Mouse (Mus musculus): ENCODE data around the gene Dnajb12. TPM values are rescaled to one million over a fixed set of nuclear protein-coding genes. Genes with fewer than 3 reads are reported as not detected.
A peak's percentile ranks its signal among the peaks of the same experiment; 100 is the strongest.
"Not testable (repeated sequence)": the region's sequence is repeated elsewhere in the genome, so short reads cannot be mapped to it uniquely, and the experiment has no call there.

Dnajb12 gene
- total and polyA plus RNA-seq, 3 experiments, result 13.3 to 217 (median 41.7) TPM

DNA sequence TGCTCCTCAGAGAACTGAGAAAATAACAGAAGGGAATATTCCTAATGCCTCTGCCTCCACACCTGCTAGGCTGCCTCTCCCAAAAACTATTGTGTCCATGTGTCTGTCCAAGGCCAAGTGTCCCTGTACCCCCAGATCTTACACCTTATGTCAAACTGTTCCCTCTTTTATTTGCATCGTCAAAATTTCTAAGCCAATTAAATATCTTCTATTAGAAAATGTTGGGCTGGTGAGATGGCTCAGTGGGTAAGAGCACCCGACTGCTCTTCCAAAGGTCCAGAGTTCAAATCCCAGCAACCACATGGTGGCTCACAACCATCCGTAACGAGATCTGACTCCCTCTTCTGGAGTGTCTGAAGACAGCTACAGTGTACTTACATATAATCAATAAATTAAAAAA lies 2.7 kb upstream of the Dnajb12 start:
- H3K36me3 ChIP-seq (ENCODE audit: control insufficient read depth in 1 of 2, insufficient read depth in 2 of 2, low read length in 2 of 2), result peaks cover 0 to 30% of the 10 kb centered on the region in 2 experiments; a peak in 2 of 4 replicates

DNA sequence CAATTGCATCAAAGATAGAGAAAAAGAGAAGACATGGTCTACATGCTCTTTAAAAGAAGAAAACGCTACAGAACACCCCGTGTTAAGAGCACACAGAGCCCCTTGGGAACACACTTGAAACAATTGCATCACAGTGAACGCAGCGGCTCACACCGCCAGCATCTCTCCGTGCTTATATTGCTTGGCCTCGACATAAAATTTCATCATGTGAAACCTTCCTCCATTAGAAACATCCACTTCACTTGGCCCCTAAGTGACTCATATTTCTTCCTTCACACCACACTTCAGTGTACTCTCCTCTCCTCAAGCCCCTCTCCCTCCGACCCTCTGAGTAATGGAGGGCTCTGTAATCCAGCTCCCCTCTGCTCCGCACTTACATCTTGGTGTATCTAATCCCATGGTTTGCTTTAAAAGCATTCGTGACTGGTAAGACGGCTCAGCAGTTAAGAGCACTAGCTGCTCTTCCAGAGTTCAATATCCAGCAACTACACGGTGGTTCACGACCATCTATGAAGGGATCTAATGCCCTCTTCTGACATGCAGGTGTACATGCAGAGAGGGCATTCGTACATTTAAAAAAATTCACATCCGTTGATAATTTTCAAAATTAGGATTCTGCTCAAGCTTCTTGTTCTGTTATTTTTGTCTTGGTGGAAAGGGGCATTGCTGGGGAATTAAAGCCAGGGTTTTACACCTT lies 1.8 kb upstream of the Dnajb12 start:
- H3K4me1 ChIP-seq (ENCODE audit: control insufficient read depth in 1 of 2, insufficient read depth in 2 of 2, low read length in 2 of 2), result peaks cover 4 to 38% of the 10 kb centered on the region in 2 experiments
- no peaks in the 10 kb centered on the region for H3K9me3 ChIP-seq (replicated peaks; ENCODE audit: insufficient read depth, low read length)
- H3K79me2 ChIP-seq (ENCODE audit: control insufficient read depth, insufficient read depth, low read length, poor library complexity), result peaks cover 30% of the 10 kb centered on the region
- peak overlapping the region; percentile 50 to 62 for H3K4me3 ChIP-seq (ENCODE audit: control insufficient read depth in 1 of 2, insufficient read depth in 1 of 2, low read depth in 2 of 2, low read length in 2 of 2)
- no peaks in the 10 kb centered on the region for H3K27me3 ChIP-seq (ENCODE audit: control insufficient read depth in 1 of 2, insufficient read depth in 2 of 2, low read length in 2 of 2)
- peaks cover 0 to 30% of the 10 kb centered on the region in 2 experiments; a peak in 2 of 4 replicates for H3K36me3 ChIP-seq (ENCODE audit: control insufficient read depth in 1 of 2, insufficient read depth in 2 of 2, low read length in 2 of 2)
- peak overlapping the region; percentile 94 for H3K27ac ChIP-seq (ENCODE audit: control insufficient read depth, low read depth, low read length)
- peak overlapping the region; percentile 81 for H3K9ac ChIP-seq (ENCODE audit: control insufficient read depth, low read depth, low read length, poor library complexity, severe bottlenecking)
- peak; percentile 85 for DNase-seq (ENCODE audit: low read depth, low spot score)
- TF ChIP-seq TAL1 (IDR thresholded peaks at IDR 0.05; ENCODE audit: low read length) (no peak), NRF1 (IDR thresholded peaks at IDR 0.05; ENCODE audit: insufficient read depth, low read depth, low read length, poor library complexity, severe bottlenecking) (no peak), POLR2AphosphoS2 (IDR thresholded peaks at IDR 0.05; ENCODE audit: low read length) (no peak), POLR2AphosphoS5 (IDR thresholded peaks at IDR 0.05; ENCODE audit: borderline replicate concordance, low read depth, low read length) (no peak), MAFK (IDR thresholded peaks at IDR 0.05; ENCODE audit: borderline replicate concordance, low read depth, low read length) (no peak), CHD2 (IDR thresholded peaks at IDR 0.05; ENCODE audit: low read length) (no peak), GABPA (IDR thresholded peaks at IDR 0.05; ENCODE audit: low read depth, low read length) (no peak), MEF2A (IDR thresholded peaks at IDR 0.05; ENCODE audit: extremely low read depth, insufficient replicate concordance, low read depth, low read length, poor library complexity, severe bottlenecking) (no peak), POLR2A (IDR thresholded peaks at IDR 0.05; ENCODE audit: control insufficient read depth in 1 of 2, insufficient read depth in 1 of 2, low read depth in 1 of 2, low read length in 2 of 2, poor library complexity in 1 of 2) (peak in 1 of 2 experiments; percentile 51; a peak in 1 of 4 replicates), ETS1 (IDR thresholded peaks at IDR 0.05; ENCODE audit: low read depth, low read length) (0 out of 2 replicates have a peak, but pooled peaks have one; percentile 1), BHLHE40 (IDR thresholded peaks at IDR 0.05; ENCODE audit: borderline replicate concordance, low read depth, low read length) (no peak), USF2 (IDR thresholded peaks at IDR 0.05; ENCODE audit: borderline replicate concordance in 1 of 2, insufficient read depth in 1 of 2, low read depth in 1 of 2, low read length in 2 of 2) (no peak), ZKSCAN1 (IDR thresholded peaks at IDR 0.05; ENCODE audit: low read depth, low read length) (no peak), MAX (IDR thresholded peaks at IDR 0.05; ENCODE audit: low read length) (no peak), NELFE (IDR thresholded peaks at IDR 0.05; ENCODE audit: low read depth, low read length) (no peak), ZC3H11A (IDR thresholded peaks at IDR 0.05; ENCODE audit: low read depth, low read length) (peak; percentile 64), JUND (IDR thresholded peaks at IDR 0.05; ENCODE audit: low read depth, low read length) (no peak), E2F4 (IDR thresholded peaks at IDR 0.05; ENCODE audit: borderline replicate concordance, low read depth, low read length) (no peak), ZMIZ1 (IDR thresholded peaks at IDR 0.05; ENCODE audit: low read depth, low read length) (no peak), EP300 (IDR thresholded peaks at IDR 0.05; ENCODE audit: low read depth in 1 of 2, low read length in 2 of 2) (no peak), MYB (IDR thresholded peaks at IDR 0.05; ENCODE audit: low read depth, low read length) (no peak), HCFC1 (IDR thresholded peaks at IDR 0.05; ENCODE audit: low read depth, low read length) (no peak), RAD21 (IDR thresholded peaks at IDR 0.05; ENCODE audit: low read depth, low read length) (peak; percentile 72), MAZ (IDR thresholded peaks at IDR 0.05; ENCODE audit: low read depth, low read length) (no peak), RCOR1 (IDR thresholded peaks at IDR 0.05; ENCODE audit: low read depth, low read length) (no peak), UBTF (IDR thresholded peaks at IDR 0.05; ENCODE audit: borderline replicate concordance, insufficient read depth, low read depth, low read length) (no peak), GATA1 (IDR thresholded peaks at IDR 0.05; ENCODE audit: low read depth, low read length) (0 out of 2 replicates have a peak, but pooled peaks have one; percentile 15), KAT2A (conservative IDR thresholded peaks at IDR 0.05; ENCODE audit: low read depth, low read length) (no peak)

More for the DNA sequence above, 2.7 kb upstream of the Dnajb12 start:
- peak; percentile 40 for DNase-seq (ENCODE audit: low read depth, low spot score)
- Histone ChIP-seq H3K4me1 (ENCODE audit: control insufficient read depth in 1 of 2, insufficient read depth in 2 of 2, low read length in 2 of 2) (peaks cover 4 to 38% of the 10 kb centered on the region in 2 experiments), H3K9ac (ENCODE audit: control insufficient read depth, low read depth, low read length, poor library complexity, severe bottlenecking) (peak overlapping the region; percentile 81), H3K79me2 (ENCODE audit: control insufficient read depth, insufficient read depth, low read length, poor library complexity) (peaks cover 23% of the 10 kb centered on the region), H3K4me3 (ENCODE audit: control insufficient read depth in 1 of 2, insufficient read depth in 1 of 2, low read depth in 2 of 2, low read length in 2 of 2) (peak overlapping the region; percentile 36 to 62; a peak in 3 of 4 replicates), H3K27ac (ENCODE audit: control insufficient read depth, low read depth, low read length) (peak overlapping the region; percentile 94)
- 0 out of 2 replicates have a peak, but pooled peaks have one; percentile 11 for TF ChIP-seq MYC (IDR thresholded peaks at IDR 0.05; ENCODE audit: low read depth, low read length)
- TF ChIP-seq MXI1 (IDR thresholded peaks at IDR 0.05; ENCODE audit: low read depth, low read length), result peak; percentile 17; the same call in 1 of the 2 replicates
- peak; percentile 96 for TF ChIP-seq TBP (IDR thresholded peaks at IDR 0.05; ENCODE audit: low read depth, low read length)
- not testable (repeated sequence) for H3K9me3 ChIP-seq (replicated peaks; ENCODE audit: insufficient read depth, low read length); H3K27me3 ChIP-seq (ENCODE audit: control insufficient read depth in 1 of 2, insufficient read depth in 2 of 2, low read length in 2 of 2)

Measured in MEL (cell line).